Mouse (Mus musculus): Measurements from ENCODE around the gene Ifi35.

GRCm38 (mm10) chr11:101424105-101424851, 23.9 kb upstream of the Ifi35 start, which contains the start of gene Gm27029:
- TF ChIP-seq CTCF (IDR thresholded peaks at IDR 0.05) (no peak), POLR2A (IDR thresholded peaks at IDR 0.05; ENCODE audit: insufficient read depth, low read depth, low read length) (peak; percentile 60; the same call in 1 of the 2 replicates), EP300 (IDR thresholded peaks at IDR 0.05; ENCODE audit: insufficient read depth, low read depth, low read length) (peak; percentile 48; the same call in 1 of the 2 replicates)

Data from heart, adult 2 months (tissue).